Mouse (Mus musculus) lung, adult 2 months (tissue): Measurements from ENCODE around the gene Krtap14.

Experiments
- CTCF ChIP-seq: fragments of 200-500 bp; IDR thresholded peaks from 2 replicates; pipeline ENCODE4 v1.5.1; 2011; ENCODE audit warnings: mild to moderate bottlenecking, low read length, control low read depth; ENCODE audit not compliant: insufficient read depth
- POLR2A ChIP-seq: fragments of 200-500 bp; IDR thresholded peaks from 2 replicates; pipeline ENCODE4 v1.6.1; 2011; ENCODE audit warnings: low read depth, mild to moderate bottlenecking, control low read depth, low read length, borderline replicate concordance; ENCODE audit errors: extremely low read depth

DNA sequence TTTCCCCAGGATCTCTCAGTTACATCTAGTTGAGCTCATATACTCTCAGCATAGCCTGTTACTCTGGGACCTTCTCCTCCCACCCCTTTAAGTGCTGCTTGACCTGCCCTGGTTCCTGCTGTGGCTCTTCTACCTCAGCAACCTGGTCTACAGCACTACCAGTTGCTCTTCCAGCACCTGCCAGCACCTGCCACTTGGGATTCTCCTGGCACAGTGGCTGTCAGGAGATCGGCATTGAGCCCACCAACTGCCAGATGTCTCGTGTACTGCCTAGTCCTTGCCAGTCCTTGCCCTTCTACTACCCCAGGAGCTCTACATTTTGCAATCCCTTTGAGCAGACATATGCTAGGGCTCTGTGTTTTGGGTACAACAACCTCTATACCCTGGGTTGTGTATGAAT lies 39.2 kb downstream of the Krtap14 start:
- TF ChIP-seq CTCF (no peak), POLR2A (no peak)
